Mouse (Mus musculus): ENCODE data around the gene Ptk7.

The Ptk7 gene

GRCm38 (mm10) chr17:46525579-46526307, 103.6 kb downstream of the Ptk7 start:
- in situ Hi-C loops (cut with MboI, MseI) = loop anchor here in 1 of 2 experiments (5.0 kb wide), 1 partner anchor 97 kb away; no protein-coding TSS in a partner anchor

GRCm38 (mm10) chr17:46525065-46525464, 104.2 kb downstream of the Ptk7 start:
- in situ Hi-C loops (cut with MboI, MseI) = loop anchor here in 1 of 2 experiments (5.0 kb wide), 1 partner anchor 97 kb away; no protein-coding TSS in a partner anchor

GRCm38 (mm10) chr17:46521963-46522668, 107.2 kb downstream of the Ptk7 start:
- in situ Hi-C loops (cut with MboI, MseI) = no loop called here

- in situ Hi-C loops (cut with MboI, MseI) = no loop called here
These were observed 108.1 kb downstream of the Ptk7 start for GRCm38 (mm10) chr17:46521174-46521573.

GRCm38 (mm10) chr17:46520385-46520979, 108.8 kb downstream of the Ptk7 start:
- in situ Hi-C loops (cut with MboI, MseI) = no loop called here

GRCm38 (mm10) chr17:46519971-46520370, 109.3 kb downstream of the Ptk7 start:
- in situ Hi-C loops (cut with MboI, MseI) = loop anchor here in 1 of 2 experiments (5.0 kb wide), 1 partner anchor 73 kb away; no protein-coding TSS in a partner anchor

All from T-helper 17 cell (primary cell).